ENCODE assay signal across 8 mouse cellular contexts in the genomic region with DNA sequence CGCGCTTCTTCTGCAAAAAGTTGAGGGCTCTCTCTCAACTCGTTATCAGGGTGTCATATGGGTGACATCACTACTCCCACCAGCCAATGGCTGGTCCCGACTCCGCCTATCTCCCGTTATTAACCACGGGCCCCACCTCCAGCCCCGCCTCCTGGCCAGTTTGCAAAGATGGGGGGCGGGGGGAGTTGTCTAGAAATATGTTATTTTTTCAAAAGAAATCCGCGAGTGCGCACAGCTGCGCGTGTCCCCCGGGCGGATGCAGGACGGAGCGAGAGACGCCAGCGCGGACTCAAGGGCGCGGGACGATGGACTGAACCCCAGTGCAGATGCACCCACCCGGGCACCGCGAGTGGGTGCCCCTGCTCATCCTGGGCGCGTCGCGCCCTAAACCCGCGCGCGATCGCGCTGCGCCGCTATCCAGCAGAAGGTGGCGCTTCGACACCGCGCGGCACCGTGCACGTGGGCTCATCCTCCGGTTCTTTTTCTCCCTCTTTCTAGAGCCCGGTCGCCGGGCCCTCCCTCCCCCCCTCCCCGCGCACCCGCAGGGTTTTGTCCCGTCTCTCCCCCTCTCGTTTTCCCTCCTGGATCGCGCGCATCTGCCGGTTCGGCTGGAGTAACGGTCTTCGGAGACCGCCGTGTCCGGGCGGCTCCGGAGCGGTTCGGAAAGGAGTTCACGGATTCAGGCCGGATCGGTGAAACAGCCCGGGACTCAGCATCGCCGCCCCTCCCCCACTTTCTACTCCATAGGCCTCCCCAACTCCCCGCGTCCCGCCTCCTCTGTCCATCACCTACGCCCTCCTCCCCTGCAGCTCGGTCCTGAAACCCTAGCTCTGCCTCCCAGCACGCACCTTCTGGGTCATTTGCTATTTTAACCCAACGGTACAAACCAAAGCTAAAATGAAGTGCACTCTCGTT. TPM values are rescaled to one million over a fixed set of nuclear protein-coding genes. Genes with fewer than 3 reads are reported as not detected.
A peak's percentile ranks its signal among the peaks of the same experiment; 100 is the strongest.
DNase-seq lines count a peak whose midpoint lies in the region; ATAC-seq and TF ChIP-seq lines count a peak whose summit lies in the region.

No protein-coding gene starts in this region.

- H3K27me3 ChIP-seq in hindbrain, postnatal 0 days (ENCODE audit: insufficient read depth, low read length), result no peaks in the 10 kb centered on the region

- ATAC-seq in hindbrain, postnatal 0 days, result peak; percentile 94
- ATAC-seq in granulocyte monocyte progenitor cell, adult 5-6 weeks (replicated peaks; ENCODE audit: poor library complexity, severe bottlenecking), result no peak

- H3K27ac ChIP-seq in hindbrain, postnatal 0 days, result peak overlapping the region; percentile 97

- peak overlapping the region; percentile 97 for H3K4me3 ChIP-seq in hindbrain, postnatal 0 days (ENCODE audit: low read length)

- peak overlapping the region; percentile 94 for H3K9ac ChIP-seq in hindbrain, postnatal 0 days (replicated peaks; ENCODE audit: low read length)

- under 1% methylated on average over 69 of the region's 83 CpGs for WGBS in hindbrain, postnatal 0 days

- no peaks in the 10 kb centered on the region for H3K36me3 ChIP-seq in hindbrain, postnatal 0 days (ENCODE audit: insufficient read depth, low read length)

- TF ChIP-seq CTCF in hindbrain, postnatal 0 days (IDR thresholded peaks at IDR 0.05; ENCODE audit: low read depth), result peak; percentile 72

- H3K4me2 ChIP-seq in hindbrain, postnatal 0 days (ENCODE audit: low read depth, low read length), result peak overlapping the region; percentile 72

- peaks cover 4% of the 10 kb centered on the region; the same call in 1 of the 2 replicates for H3K4me1 ChIP-seq in hindbrain, postnatal 0 days (ENCODE audit: insufficient read depth, low read length)

- H3K9me3 ChIP-seq in hindbrain, postnatal 0 days (ENCODE audit: low read length), result no peaks in the 10 kb centered on the region

- DNase-seq in WW6 (ENCODE audit: low read depth, low spot score), result peak; percentile 74
- DNase-seq in cerebellum, postnatal 4 days (ENCODE audit: low spot score in 2 of 2), result peak; percentile 77 to 93
- peak; percentile 9 for DNase-seq in gastrocnemius, adult 18-20 months (ENCODE audit: low spot score)
- peak; percentile 98 for DNase-seq in hindbrain, postnatal 0 days (ENCODE audit: low spot score)
- peak; percentile 83 to 89 for DNase-seq in left cerebral cortex, adult 18-20 months (ENCODE audit: low spot score in 2 of 2)
- DNase-seq in lung, postnatal 10 days, result peak; percentile 96
- DNase-seq in right cerebral cortex, adult 18-20 months, result peak; percentile 93

RNA-seq across cellular contexts. Expression of a gene that starts 0.6 kb away (rescaled TPM):
- total RNA-seq in gastrocnemius, adult 18-20 months (2021), result under 1 TPM; 0.02 TPM
- 95.5 and 101 TPM in 2 replicates for total RNA-seq in hindbrain, postnatal 0 days (2014; rRNA removed)
- 92.9 and 97.8 TPM in 2 replicates for polyA plus RNA-seq in hindbrain, postnatal 0 days (2015; fragmentation: Nextera tagmentation; extraction: Ambion mirVana)
- 10 to 100 TPM; 12.0 to 14.4 TPM for total RNA-seq in left cerebral cortex, adult 18-20 months (2021)
- not detected in 2 replicates for total RNA-seq in granulocyte monocyte progenitor cell, adult 5-6 weeks (2014; fragmentation: Nextera tagmentation)
- not detected in 2 replicates for total RNA-seq in granulocyte monocyte progenitor cell, adult 5-6 weeks (2017)

Comparison
In these comparisons a context has a peak if more than half of its experiments do, and no peak if none do; other contexts are left out.
1. DNase-seq: peak in every context shown above with its lines; median percentile 98 in hindbrain, postnatal 0 days; 96 in lung, postnatal 10 days; 93 in right cerebral cortex, adult 18-20 months; 86 in left cerebral cortex, adult 18-20 months; 85 in cerebellum, postnatal 4 days; 74 in WW6; 9 in gastrocnemius, adult 18-20 months.
2. RNA of a gene that starts 0.6 kb away (total RNA-seq): 95.5 to 101 TPM in hindbrain, postnatal 0 days and 12.0 to 14.4 TPM in left cerebral cortex, adult 18-20 months; 0.02 TPM in gastrocnemius, adult 18-20 months and not detected in granulocyte monocyte progenitor cell, adult 5-6 weeks; every median in the first group is over 10 times any median in the second.